Mouse (Mus musculus) forebrain, postnatal 0 days (tissue): ENCODE measurements around the gene Mymx. TPM values are rescaled to one million over a fixed set of nuclear protein-coding genes. Genes with fewer than 3 reads are reported as not detected.

Experiments used
- ATAC-seq: fragments of 200-750 bp; cut with Nextera tagmentation; 2 replicates; pipeline ENCODE4 v1.8.0; 2017; ENCODE audit warnings: mild to moderate bottlenecking, moderate library complexity
- DNase-seq: peaks from one replicate; pipeline ENCODE4 v3.0.0-alpha.2; 2015
- H3K27ac ChIP-seq: fragments of 300-500 bp; sonication (generic); 2 replicates; pipeline ENCODE4 v1.5.1; 2014; ENCODE audit warnings: low read depth, mild to moderate bottlenecking, antibody characterized with exemption, low read length, moderate library complexity, mixed read lengths
- H3K27me3 ChIP-seq: fragments of 300-500 bp; sonication (generic); 2 replicates; pipeline ENCODE4 v1.6.1; 2014; ENCODE audit warnings: mild to moderate bottlenecking, low read length, mixed read lengths; ENCODE audit not compliant: insufficient read depth
- H3K36me3 ChIP-seq: fragments of 300-500 bp; sonication (generic); 2 replicates; pipeline ENCODE4 v1.6.1; 2014; ENCODE audit warnings: mild to moderate bottlenecking, moderate library complexity; ENCODE audit not compliant: insufficient read depth
- H3K4me1 ChIP-seq: fragments of 300-500 bp; sonication (generic); 2 replicates; pipeline ENCODE4 v1.6.1; 2014; ENCODE audit warnings: antibody characterized with exemption; ENCODE audit not compliant: insufficient read depth
- H3K4me2 ChIP-seq: fragments of 300-500 bp; sonication (generic); 2 replicates; pipeline ENCODE4 v1.6.1; 2014; ENCODE audit warnings: low read depth, mild to moderate bottlenecking, moderate library complexity
- H3K4me3 ChIP-seq: fragments of 300-500 bp; sonication (generic); 2 replicates; pipeline ENCODE4 v1.5.1; 2014; ENCODE audit warnings: low read depth, low read length, mixed read lengths
- H3K9ac ChIP-seq: fragments of 300-500 bp; sonication (generic); 2 replicates; pipeline ENCODE4 v1.6.1; 2014; ENCODE audit warnings: mild to moderate bottlenecking
- H3K9me3 ChIP-seq: fragments of 300-500 bp; sonication (generic); 2 replicates; pipeline ENCODE4 v1.6.1; 2016; ENCODE audit warnings: low read length
- CTCF ChIP-seq: sonication (generic); IDR thresholded peaks from 2 replicates; pipeline ENCODE4 v1.5.1; 2016; ENCODE audit warnings: antibody characterized with exemption, control low read depth, low read depth
- WGBS: fragments of 180-500 bp; shearing (Covaris S2); extraction: QIAGEN DNeasy Blood & Tissue Kit; methylation state at CpG from one replicate; pipeline ENCODE4 v1.1.7; 2014; 5-methylcytosine and 5-hydroxymethylcytosine counted together
- polyA plus RNA-seq: library from polyadenylated mRNA; unstranded; fragments of >200 nt; fragmentation: Nextera tagmentation; extraction: Ambion mirVana; gene quantifications from 2 replicates; pipeline ENCODE4 v1.2.1, GENCODE M21; 2015
- total RNA-seq: library from RNA; depleted of rRNA; stranded (reverse); fragments of >200 nt; gene quantifications from 2 replicates; pipeline ENCODE4 v1.2.3, GENCODE M21; 2014

Gene Mymx
- total and polyA plus RNA-seq, 2 experiments from 2014 or later: not detected

GRCm38 (mm10) chr17:45569999-45570398, 31.9 kb downstream of the Mymx start:
- Histone ChIP-seq H3K4me1 (peaks cover 8% of the 10 kb centered on the region), H3K4me2 (no peak overlapping the region), H3K9ac (no peak overlapping the region), H3K36me3 (peaks cover 62% of the 10 kb centered on the region), H3K9me3 (no peaks in the 10 kb centered on the region), H3K27ac (no peak overlapping the region), H3K4me3 (no peak overlapping the region), H3K27me3 (no peaks in the 10 kb centered on the region)
- no peak for ATAC-seq
- 77% methylated on average over 4 of the region's 4 CpGs for WGBS
- no peak for TF ChIP-seq CTCF
- no peak for DNase-seq

GRCm38 (mm10) chr17:45568990-45569389, 32.9 kb downstream of the Mymx start:
- no peak overlapping the region for H3K27ac ChIP-seq
- H3K9me3 ChIP-seq: no peaks in the 10 kb centered on the region
- H3K36me3 ChIP-seq: peaks cover 62% of the 10 kb centered on the region
- ATAC-seq (no peak), DNase-seq (no peak)
- H3K4me1 ChIP-seq: no peaks in the 10 kb centered on the region; the same call in 1 of the 2 replicates
- H3K4me3 ChIP-seq: no peak overlapping the region
- no peaks in the 10 kb centered on the region for H3K27me3 ChIP-seq
- no peak overlapping the region for H3K4me2 ChIP-seq
- no peak overlapping the region for H3K9ac ChIP-seq
- no peak for TF ChIP-seq CTCF
- 86% methylated on average over 12 of the region's 12 CpGs for WGBS

GRCm38 (mm10) chr17:45567162-45567601, 34.7 kb downstream of the Mymx start:
- H3K27ac ChIP-seq: no peak overlapping the region
- H3K4me1 ChIP-seq: no peaks in the 10 kb centered on the region; the same call in 1 of the 2 replicates
- WGBS: 40% methylated on average over 4 of the region's 4 CpGs
- no peaks in the 10 kb centered on the region for H3K9me3 ChIP-seq
- ATAC-seq (no peak), DNase-seq (no peak)
- no peak; the same call in 1 of the 2 replicates for TF ChIP-seq CTCF
- H3K4me3 ChIP-seq: no peak overlapping the region
- H3K9ac ChIP-seq: no peak overlapping the region
- H3K36me3 ChIP-seq: peaks cover 62% of the 10 kb centered on the region
- no peaks in the 10 kb centered on the region for H3K27me3 ChIP-seq
- no peak overlapping the region for H3K4me2 ChIP-seq

- H3K9me3 ChIP-seq: no peaks in the 10 kb centered on the region
- no peaks in the 10 kb centered on the region for H3K27me3 ChIP-seq
- H3K4me2 ChIP-seq: no peak overlapping the region
- no peak overlapping the region for H3K9ac ChIP-seq
- H3K4me1 ChIP-seq: no peaks in the 10 kb centered on the region; the same call in 1 of the 2 replicates
- TF ChIP-seq CTCF: no peak
- no peak overlapping the region for H3K4me3 ChIP-seq
- 60% methylated on average over 18 of the region's 18 CpGs for WGBS
- H3K36me3 ChIP-seq: peaks cover 62% of the 10 kb centered on the region
- no peak overlapping the region for H3K27ac ChIP-seq
- no peak for DNase-seq
- ATAC-seq: no peak
Measured at GRCm38 (mm10) chr17:45566360-45567161, 35.3 kb downstream of the Mymx start.

GRCm38 (mm10) chr17:45566031-45566359, 35.9 kb downstream of the Mymx start:
- peaks cover 58% of the 10 kb centered on the region for H3K36me3 ChIP-seq

GRCm38 (mm10) chr17:45565103-45565502, 36.8 kb downstream of the Mymx start:
- no peak for ATAC-seq
- Histone ChIP-seq H3K4me2 (peak overlapping the region; percentile 98), H3K9ac (peak overlapping the region; percentile 89; the same call in 1 of the 2 replicates), H3K4me1 (no peaks in the 10 kb centered on the region; the same call in 1 of the 2 replicates), H3K4me3 (peak overlapping the region; percentile 84), H3K9me3 (no peaks in the 10 kb centered on the region), H3K27me3 (no peaks in the 10 kb centered on the region), H3K36me3 (peaks cover 49% of the 10 kb centered on the region), H3K27ac (no peak overlapping the region)
- TF ChIP-seq CTCF: no peak
- DNase-seq: no peak
- WGBS: 95% methylated on average over 11 of the region's 11 CpGs

More at GRCm38 (mm10) chr17:45566031-45566359, 35.9 kb downstream of the Mymx start:
- no peak overlapping the region for H3K27ac ChIP-seq
- no peak for ATAC-seq
- 85% methylated on average over 1 of the region's 1 CpGs for WGBS
- DNase-seq: no peak
- no peak overlapping the region for H3K9ac ChIP-seq
- no peak for TF ChIP-seq CTCF
- no peak overlapping the region for H3K4me2 ChIP-seq
- no peak overlapping the region for H3K4me3 ChIP-seq
- no peaks in the 10 kb centered on the region for H3K9me3 ChIP-seq
- H3K27me3 ChIP-seq: no peaks in the 10 kb centered on the region
- H3K4me1 ChIP-seq: no peaks in the 10 kb centered on the region; the same call in 1 of the 2 replicates

- DNase-seq: no peak
- ATAC-seq: no peak
- H3K27ac ChIP-seq: peak overlapping the region; percentile 80
- H3K27me3 ChIP-seq: no peaks in the 10 kb centered on the region
- H3K4me1 ChIP-seq: no peaks in the 10 kb centered on the region; the same call in 1 of the 2 replicates
- H3K4me2 ChIP-seq: peak overlapping the region; percentile 98
- H3K9me3 ChIP-seq: no peaks in the 10 kb centered on the region
- H3K4me3 ChIP-seq: peak overlapping the region; percentile 84
- TF ChIP-seq CTCF: no peak
- peaks cover 44% of the 10 kb centered on the region for H3K36me3 ChIP-seq
- peak overlapping the region; percentile 89 for H3K9ac ChIP-seq
- WGBS: 8% methylated on average over 18 of the region's 18 CpGs
Measured at GRCm38 (mm10) chr17:45564531-45565084, 37.3 kb downstream of the Mymx start.
